Mouse (Mus musculus) frontal cortex, postnatal 14 days (tissue): ENCODE data around the gene Rbks.
"Not testable (repeated sequence)": the region's sequence is repeated elsewhere in the genome, so short reads cannot be mapped to it uniquely, and the experiment has no call there.

Experiments
- DNase-seq, 2 experiments: peaks; one replicate each; pipeline ENCODE4 v3.0.0; 2022; ENCODE audit warnings: low spot score in 2 of 2

The Rbks gene

GRCm38 (mm10) chr5:31627117-31627516 lies 70.3 kb downstream of the Rbks start:
- no peak for DNase-seq

GRCm38 (mm10) chr5:31620326-31620725 lies 77.1 kb downstream of the Rbks start:
- no peak for DNase-seq

- DNase-seq: no peak
Observed at GRCm38 (mm10) chr5:31614339-31615025, 82.9 kb downstream of the Rbks start.

- DNase-seq: peak; percentile 68 to 69
Observed at GRCm38 (mm10) chr5:31613852-31614286, 83.6 kb downstream of the Rbks start.

GRCm38 (mm10) chr5:31611186-31611585 lies 86.2 kb downstream of the Rbks start:
- DNase-seq: no peak

DNA sequence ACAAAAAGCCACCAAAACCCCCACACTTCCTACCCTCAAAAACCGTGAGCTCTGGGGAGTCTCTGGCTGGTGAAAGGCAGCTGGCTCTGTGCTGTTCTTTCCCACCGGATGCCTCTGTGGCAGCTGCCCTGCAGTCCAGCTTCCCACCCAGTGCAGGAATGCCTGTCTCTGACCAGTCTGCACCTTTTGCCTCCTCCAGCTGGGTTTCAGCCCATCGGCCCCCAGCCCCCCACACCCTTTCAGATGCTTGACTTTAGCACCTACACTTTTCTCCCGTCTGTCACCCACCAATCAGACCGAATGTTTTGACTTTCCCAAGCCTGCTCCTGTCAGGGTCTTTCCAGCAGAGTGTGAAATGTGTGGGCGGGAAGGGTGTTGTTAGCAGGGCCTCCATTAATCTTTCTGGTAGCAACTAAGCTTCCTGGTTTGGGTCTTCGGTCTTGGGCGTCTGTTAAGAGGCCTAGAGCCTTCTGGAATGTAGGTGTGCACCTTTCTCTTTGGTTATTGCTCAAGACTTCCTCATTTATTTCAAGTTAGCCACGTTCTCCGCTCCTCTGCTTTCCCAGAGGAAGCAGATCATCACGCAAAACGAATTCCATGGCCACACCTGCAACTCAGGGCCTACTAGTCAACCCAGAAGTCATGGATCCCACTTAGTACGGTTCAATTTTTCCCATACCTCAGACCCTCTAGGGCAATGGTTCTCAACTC lies 86.9 kb downstream of the Rbks start:
- DNase-seq: no peak

GRCm38 (mm10) chr5:31606151-31606550 lies 91.3 kb downstream of the Rbks start:
- DNase-seq: no peak

GRCm38 (mm10) chr5:31603766-31604165 lies 93.7 kb downstream of the Rbks start:
- DNase-seq: no peak

DNA sequence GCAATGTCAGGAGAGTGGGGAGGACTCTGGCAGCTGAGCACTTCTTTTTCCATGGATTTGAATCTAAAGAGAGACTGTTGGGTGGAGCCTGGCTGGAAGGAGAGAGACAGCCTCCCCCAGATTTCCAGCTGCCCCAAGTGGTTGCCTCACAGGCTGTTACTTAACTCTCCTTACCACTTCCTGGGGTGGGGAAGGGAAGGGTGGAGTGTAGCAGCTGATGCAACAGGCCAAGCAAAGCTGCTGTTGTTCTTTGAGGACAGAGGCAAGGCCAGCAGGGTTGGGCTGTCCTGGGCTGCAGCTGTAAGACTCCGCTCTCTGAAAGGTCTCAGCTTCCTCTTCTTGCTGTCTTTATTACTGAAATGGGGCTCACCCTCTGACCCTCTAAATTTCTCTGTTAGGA lies 95.0 kb downstream of the Rbks start:
- peak; percentile 17 to 40 for DNase-seq

DNA sequence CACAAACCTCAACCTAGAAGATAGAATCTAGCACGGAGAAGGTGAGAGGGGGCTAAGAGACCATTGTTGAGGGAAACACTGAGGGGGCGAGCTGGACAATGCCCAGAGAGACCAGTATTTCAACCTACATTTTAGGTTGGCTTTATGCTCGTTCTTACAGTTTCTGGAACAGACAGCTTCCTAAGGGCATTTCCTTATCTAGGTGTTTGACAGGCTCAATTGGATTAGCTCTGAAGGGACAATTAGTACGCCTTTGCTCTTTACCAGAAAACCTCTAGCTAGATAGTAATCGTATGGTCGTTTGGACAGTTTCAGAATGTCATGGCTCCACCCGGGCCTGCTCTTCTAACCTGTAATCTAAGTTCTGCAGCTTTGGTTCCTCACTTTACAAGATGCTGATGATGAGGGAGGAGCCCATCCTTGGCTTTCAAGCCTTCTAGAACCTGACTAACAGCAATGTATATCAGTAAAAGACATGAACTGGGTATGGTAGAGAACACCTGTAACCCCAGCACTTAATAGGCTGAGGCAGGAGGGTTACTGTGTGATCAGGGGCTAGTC lies 96.2 kb downstream of the Rbks start:
- no peak for DNase-seq

DNA sequence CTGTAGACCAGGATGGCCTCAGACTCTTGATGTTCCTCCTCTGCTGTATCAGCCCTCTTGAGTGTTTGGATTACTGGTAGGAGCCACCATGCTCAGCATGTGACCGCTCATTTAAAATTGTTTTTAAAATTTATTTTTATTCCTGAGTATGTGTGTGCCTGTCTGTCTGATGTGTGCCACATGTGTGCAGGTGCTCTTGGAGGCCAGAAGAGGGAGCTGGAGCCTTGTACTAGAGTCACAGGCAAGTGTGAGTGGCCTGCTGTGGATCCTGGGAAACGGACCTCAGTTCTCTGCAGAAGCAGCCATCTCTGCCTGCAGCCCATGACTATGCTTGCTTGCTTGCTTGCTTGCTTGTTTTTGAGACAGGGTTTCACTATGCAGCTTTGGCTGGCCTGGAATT lies 98.3 kb downstream of the Rbks start:
- DNase-seq: no peak

DNA sequence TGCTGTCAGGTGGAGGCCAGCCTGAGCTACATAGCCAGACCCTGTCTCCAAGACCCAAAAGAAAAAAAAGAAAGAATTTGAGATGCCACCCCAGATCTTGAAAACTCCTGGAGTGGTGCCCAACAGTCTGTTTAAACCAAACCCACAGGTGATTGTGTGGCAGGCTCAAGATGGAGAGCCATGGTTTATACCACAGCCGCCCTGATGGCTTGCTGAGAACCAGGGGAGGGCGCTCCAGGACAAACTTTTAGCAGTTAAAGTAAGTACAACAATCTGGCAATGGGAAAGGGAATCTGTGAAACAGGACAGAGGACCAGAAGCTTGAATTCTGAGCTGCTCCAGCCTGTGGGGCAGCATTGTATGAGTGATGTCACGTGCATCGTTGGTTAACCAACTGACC lies 98.8 kb downstream of the Rbks start:
- DNase-seq: peak in 1 of 2 experiments; percentile 23

DNA sequence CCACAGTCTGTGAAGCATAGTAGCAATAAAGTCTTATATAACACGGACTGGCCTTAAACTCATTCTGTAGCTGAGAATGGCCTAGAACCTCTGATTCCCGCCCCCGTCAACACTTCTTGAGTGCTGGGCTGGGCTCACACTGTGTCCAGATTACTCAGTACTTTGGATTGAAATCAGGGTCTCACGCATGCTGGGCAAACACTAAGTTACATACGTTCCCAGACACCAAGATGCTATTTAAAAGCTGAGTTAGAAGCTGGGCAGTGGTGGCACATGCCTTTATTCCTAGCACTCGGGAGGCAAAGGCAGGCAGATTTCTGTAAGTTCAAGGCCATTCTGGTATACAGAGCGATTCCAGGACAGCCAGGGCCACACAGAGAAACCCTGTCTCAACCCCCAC lies 99.3 kb downstream of the Rbks start:
- no peak for DNase-seq

DNA sequence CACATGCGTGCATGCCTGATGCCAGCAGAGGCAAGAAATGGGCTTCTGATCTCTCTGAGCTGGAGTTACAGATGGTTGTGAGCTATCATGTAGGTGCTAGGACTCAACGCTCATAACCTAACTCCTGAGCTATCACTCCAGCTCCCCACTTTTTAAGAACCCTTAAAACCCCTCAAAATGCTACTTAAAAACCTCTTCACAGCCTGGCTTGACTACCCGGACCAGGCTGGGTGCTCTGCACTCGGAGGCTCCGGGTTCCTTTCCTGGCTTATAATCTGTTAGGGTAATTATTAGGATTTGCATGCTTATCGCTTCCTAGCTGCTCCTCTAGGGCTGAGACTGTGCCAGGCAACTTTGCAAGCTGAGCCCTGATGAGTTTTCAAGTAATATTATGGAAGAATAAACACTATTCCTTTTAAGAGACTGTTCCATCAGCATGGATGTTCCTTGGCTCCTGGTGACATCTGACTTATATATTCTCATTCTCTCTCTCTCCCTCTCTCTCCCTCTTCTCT lies 99.9 kb downstream of the Rbks start:
- DNase-seq: no peak

DNA sequence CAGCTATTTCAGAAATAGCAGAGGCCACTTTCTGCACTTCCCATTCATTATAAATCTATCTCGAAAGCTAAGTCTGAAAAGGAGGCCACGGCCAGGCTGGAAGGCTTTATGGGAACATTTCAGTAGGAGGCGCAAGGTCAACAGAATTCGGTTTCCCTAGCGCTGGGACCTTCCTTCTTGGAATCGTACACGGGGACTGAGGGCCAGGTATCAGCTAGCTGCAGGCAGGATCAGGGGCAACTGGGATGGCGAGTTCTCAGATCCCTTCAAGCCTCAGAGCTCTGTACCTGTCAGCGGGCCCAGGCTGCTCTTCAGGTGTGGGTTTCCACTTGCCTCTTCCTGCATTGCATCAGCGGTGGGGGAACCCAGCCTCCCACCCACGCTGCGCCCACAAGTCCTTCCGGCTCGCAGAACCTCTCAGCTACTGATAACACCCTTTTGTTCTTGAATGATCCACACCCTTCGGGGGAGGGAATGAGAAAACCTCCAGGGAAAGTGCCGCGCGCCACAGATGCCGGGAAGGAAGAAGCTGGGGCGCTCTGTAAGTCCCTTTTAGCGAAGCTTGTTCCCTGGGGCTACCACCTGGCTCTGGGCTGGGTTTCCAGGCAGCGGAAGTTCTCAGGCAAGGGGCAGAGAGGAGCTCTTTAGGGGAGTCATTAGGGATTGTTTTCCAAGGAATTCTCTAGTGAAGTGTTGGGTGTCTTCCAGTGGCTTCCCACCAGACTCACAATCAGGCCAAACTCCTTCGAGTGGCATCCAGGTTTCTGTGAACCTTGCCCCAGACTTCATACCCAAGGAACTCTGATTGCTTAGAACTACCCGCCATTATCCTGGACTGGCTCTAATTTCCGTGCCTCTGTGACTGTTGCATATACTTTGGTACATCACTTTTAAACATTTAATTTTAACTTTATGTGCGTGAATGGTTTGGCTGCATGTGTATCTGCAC lies 100.7 kb downstream of the Rbks start, which contains the start of gene Mrpl33:
Gene Mrpl33, plus strand, starts transcription at position 455 of the 949 bp plus-strand sequence.
- peak in 1 of 2 experiments; percentile 15 for DNase-seq

- DNase-seq: no peak
Observed at GRCm38 (mm10) chr5:31595868-31596267, 101.6 kb downstream of the Rbks start.

GRCm38 (mm10) chr5:31591122-31591521 lies 106.3 kb downstream of the Rbks start:
- DNase-seq: no peak

DNA sequence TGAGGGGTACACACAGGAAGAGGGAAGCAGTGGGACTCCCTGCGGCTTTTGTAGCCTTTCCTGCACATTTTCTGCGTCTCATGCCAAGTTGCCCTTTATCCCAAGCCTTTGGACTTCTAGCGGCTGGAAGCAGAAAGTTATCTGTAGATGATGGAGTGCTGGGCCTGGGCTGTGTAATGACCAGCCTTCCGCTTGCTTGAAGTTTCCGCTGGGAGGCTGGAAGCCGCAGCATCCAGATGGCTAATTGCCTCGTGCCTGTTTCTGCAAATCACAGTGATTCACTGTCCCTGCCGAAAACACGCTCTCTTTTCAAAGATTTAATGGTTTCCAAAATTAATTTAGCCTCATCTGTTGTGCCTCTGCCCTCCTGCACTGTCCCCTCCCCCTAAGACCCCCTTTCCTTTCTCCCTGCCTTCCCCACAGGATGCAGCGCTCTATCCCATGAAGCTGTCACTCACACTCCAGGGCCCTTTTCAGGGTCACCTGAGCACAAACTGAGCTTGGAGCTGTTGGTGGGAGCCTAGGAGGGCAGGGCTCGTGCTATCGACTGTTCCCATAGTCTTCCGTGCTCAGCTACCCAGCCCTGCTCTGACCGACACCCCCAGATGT lies 107.6 kb downstream of the Rbks start:
- no peak for DNase-seq

- not testable (repeated sequence) for DNase-seq
Observed at GRCm38 (mm10) chr5:31588672-31589071, 108.8 kb downstream of the Rbks start.

- no peak for DNase-seq
Observed at GRCm38 (mm10) chr5:31588016-31588415, 109.4 kb downstream of the Rbks start.

GRCm38 (mm10) chr5:31585526-31585925 lies 111.9 kb downstream of the Rbks start:
- no peak for DNase-seq
